30 mouse cellular contexts compared by ENCODE assay signal in the genomic region with DNA sequence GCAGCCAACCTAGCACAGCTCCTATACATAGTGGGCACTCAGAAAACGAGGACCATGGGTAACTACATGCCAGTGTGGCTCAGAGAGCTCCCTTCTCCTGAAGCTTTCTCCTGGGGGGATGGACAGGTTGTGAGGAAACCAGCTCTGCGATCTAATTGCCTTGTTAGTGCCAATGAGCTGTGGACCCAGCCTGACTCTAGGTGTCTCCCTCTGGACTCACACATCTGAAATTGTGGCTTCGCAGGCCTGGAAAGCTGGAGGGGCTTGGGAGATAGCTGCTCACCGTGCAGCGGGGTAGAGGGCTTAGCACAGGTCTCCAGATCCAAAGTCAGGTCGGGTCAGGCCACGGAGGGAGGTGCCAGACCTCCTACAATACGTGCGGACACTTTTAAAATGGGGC. TPM values are rescaled to one million over a fixed set of nuclear protein-coding genes. Genes with fewer than 3 reads are reported as not detected.
A peak's percentile ranks its signal among the peaks of the same experiment; 100 is the strongest.
DNase-seq lines count a peak whose midpoint lies in the region; ATAC-seq and TF ChIP-seq lines count a peak whose summit lies in the region.
"Had no signal": no experiment of that assay in that cellular context is flagged by ENCODE, and none has a peak within 500 bp of the region (broad histone marks: within the 10 kb centered on the region; RNA-seq: fewer than 3 reads in every experiment).

No protein-coding gene starts in this region.

- no peak for ATAC-seq in forebrain, postnatal 0 days
- ATAC-seq in forebrain, embryonic 14.5 days: no peak
- no peak for ATAC-seq in heart, embryonic 15.5 days (replicated peaks; ENCODE audit: insufficient number of reproducible peaks, insufficient read depth, low FRiP score, low read depth)
- ATAC-seq in midbrain, embryonic 11.5 days (ENCODE audit: low FRiP score): no peak
- ATAC-seq in midbrain, embryonic 14.5 days (ENCODE audit: low FRiP score, low TSS enrichment): no peak
- ATAC-seq: forebrain, embryonic 16.5 days; intestine, embryonic 16.5 days; liver, embryonic 12.5 days; liver, postnatal 0 days; lung, postnatal 0 days had no signal

- no peak for TF ChIP-seq POLR2A in lung, adult 2 months (IDR thresholded peaks at IDR 0.05; ENCODE audit: borderline replicate concordance, extremely low read depth, low read depth, low read length)

- DNase-seq in forebrain, postnatal 0 days: no peak
- no peak for DNase-seq in forebrain, embryonic 14.5 days (ENCODE audit: low spot score)
- DNase-seq in heart, adult 18-20 months: no peak
- DNase-seq in midbrain, embryonic 11.5 days (ENCODE audit: low spot score, missing footprints): peak; percentile 64
- no peak for DNase-seq in midbrain, embryonic 14.5 days
- DNase-seq in lung, adult 2 months: no peak
- DNase-seq: adrenal gland, postnatal 25 days; B cell, adult 2 months; gastrocnemius, postnatal 14 days; heart, postnatal 36 days; kidney, adult 8-10 months; kidney, postnatal 4 days; layer of hippocampus, adult 9-11 months; liver, postnatal 0 days; lung, postnatal 4 days; retina, postnatal 1 day; right cerebral cortex, postnatal 14 days; thymus, postnatal 4 days had no signal

- H3K9me3 ChIP-seq in forebrain, postnatal 0 days (ENCODE audit: low read length): no peaks in the 10 kb centered on the region
- H3K9me3 ChIP-seq in forebrain, embryonic 14.5 days (replicated peaks; ENCODE audit: control insufficient read depth, low read length): no peaks in the 10 kb centered on the region
- no peaks in the 10 kb centered on the region for H3K9me3 ChIP-seq in heart, embryonic 15.5 days (replicated peaks)
- no peaks in the 10 kb centered on the region for H3K9me3 ChIP-seq in midbrain, embryonic 11.5 days (ENCODE audit: control insufficient read depth, low read length)
- H3K9me3 ChIP-seq in midbrain, embryonic 14.5 days (ENCODE audit: control insufficient read depth, low read length): no peaks in the 10 kb centered on the region
- H3K9me3 ChIP-seq: embryonic facial prominence, embryonic 13.5 days; forebrain, embryonic 10.5 days; hindbrain, embryonic 13.5 days; liver, embryonic 12.5 days; midbrain, embryonic 12.5 days; neural tube, embryonic 15.5 days had no signal

- H3K4me2 ChIP-seq in forebrain, postnatal 0 days (ENCODE audit: low read depth): no peak overlapping the region
- H3K4me2 ChIP-seq in forebrain, embryonic 14.5 days (ENCODE audit: low read length): no peak overlapping the region
- 0 out of 2 replicates have a peak overlapping the region, but pooled peaks have one; percentile 28 for H3K4me2 ChIP-seq in heart, embryonic 15.5 days
- H3K4me2 ChIP-seq in midbrain, embryonic 11.5 days: no peak overlapping the region
- H3K4me2 ChIP-seq in midbrain, embryonic 14.5 days (ENCODE audit: low read length): no peak overlapping the region
- H3K4me2 ChIP-seq: embryonic facial prominence, embryonic 13.5 days; heart, embryonic 11.5 days; hindbrain, embryonic 13.5 days; liver, embryonic 12.5 days; midbrain, embryonic 12.5 days; neural tube, embryonic 15.5 days had no signal

- no peak overlapping the region for H3K27ac ChIP-seq in forebrain, postnatal 0 days (ENCODE audit: low read depth, low read length)
- H3K27ac ChIP-seq in forebrain, embryonic 14.5 days (ENCODE audit: low read depth, low read length): no peak overlapping the region
- H3K27ac ChIP-seq in heart, embryonic 15.5 days: 0 out of 2 replicates have a peak overlapping the region, but pooled peaks have one; percentile 18
- no peak overlapping the region for H3K27ac ChIP-seq in midbrain, embryonic 11.5 days (ENCODE audit: low read depth, low read length)
- H3K27ac ChIP-seq in midbrain, embryonic 14.5 days (replicated peaks; ENCODE audit: low read depth, low read length): no peak overlapping the region
- H3K27ac ChIP-seq: embryonic facial prominence, embryonic 13.5 days; forebrain, embryonic 10.5 days; hindbrain, embryonic 13.5 days; kidney, postnatal 0 days; liver, embryonic 12.5 days; midbrain, embryonic 12.5 days; neural tube, embryonic 15.5 days had no signal

- 70% methylated on average over 9 of the region's 9 CpGs for WGBS in forebrain, postnatal 0 days
- WGBS in forebrain, embryonic 14.5 days: 80% methylated on average over 9 of the region's 9 CpGs
- 39% methylated on average over 9 of the region's 9 CpGs for WGBS in heart, embryonic 15.5 days
- WGBS in midbrain, embryonic 11.5 days: 69% methylated on average over 9 of the region's 9 CpGs
- WGBS in midbrain, embryonic 14.5 days: 63% methylated on average over 9 of the region's 9 CpGs
- WGBS in lung, adult 2 months: 66% methylated on average over 9 of the region's 9 CpGs

- no peaks in the 10 kb centered on the region for H3K27me3 ChIP-seq in forebrain, postnatal 0 days (ENCODE audit: insufficient read depth, low read length)
- H3K27me3 ChIP-seq in forebrain, embryonic 14.5 days (replicated peaks; ENCODE audit: control insufficient read depth, insufficient read depth, low read length): no peaks in the 10 kb centered on the region
- no peaks in the 10 kb centered on the region for H3K27me3 ChIP-seq in heart, embryonic 15.5 days
- H3K27me3 ChIP-seq in midbrain, embryonic 11.5 days (ENCODE audit: control insufficient read depth, insufficient read depth, low read length): no peaks in the 10 kb centered on the region
- H3K27me3 ChIP-seq in midbrain, embryonic 14.5 days (ENCODE audit: control insufficient read depth, insufficient read depth, low read length): no peaks in the 10 kb centered on the region
- H3K27me3 ChIP-seq: neural tube, embryonic 15.5 days had no signal

- no peak overlapping the region for H3K4me3 ChIP-seq in forebrain, postnatal 0 days (ENCODE audit: low read depth, low read length)
- no peak overlapping the region for H3K4me3 ChIP-seq in forebrain, embryonic 14.5 days (ENCODE audit: low read depth, low read length)
- H3K4me3 ChIP-seq in heart, embryonic 15.5 days: no peak overlapping the region
- no peak overlapping the region for H3K4me3 ChIP-seq in midbrain, embryonic 11.5 days (ENCODE audit: low read depth, low read length)
- H3K4me3 ChIP-seq in midbrain, embryonic 14.5 days (replicated peaks; ENCODE audit: low read depth, low read length): no peak overlapping the region
- H3K4me3 ChIP-seq in lung, adult 2 months (replicated peaks; ENCODE audit: extremely low read depth, low read depth, low read length): no peak overlapping the region
- H3K4me3 ChIP-seq: embryonic facial prominence, embryonic 13.5 days; forebrain, embryonic 10.5 days; hindbrain, embryonic 13.5 days; liver, embryonic 12.5 days; midbrain, embryonic 12.5 days; neural tube, embryonic 15.5 days had no signal

- H3K9ac ChIP-seq in forebrain, postnatal 0 days: no peak overlapping the region
- H3K9ac ChIP-seq in forebrain, embryonic 14.5 days (ENCODE audit: low read length): no peak overlapping the region
- no peak overlapping the region; the same call in 1 of the 2 replicates for H3K9ac ChIP-seq in heart, embryonic 15.5 days
- H3K9ac ChIP-seq in midbrain, embryonic 11.5 days (ENCODE audit: low read length): no peak overlapping the region
- H3K9ac ChIP-seq in midbrain, embryonic 14.5 days (replicated peaks; ENCODE audit: low read length): no peak overlapping the region
- H3K9ac ChIP-seq: embryonic facial prominence, embryonic 13.5 days; hindbrain, embryonic 13.5 days; liver, embryonic 12.5 days; liver, postnatal 0 days; midbrain, embryonic 12.5 days; neural tube, embryonic 15.5 days had no signal

- TF ChIP-seq CTCF in forebrain, postnatal 0 days (IDR thresholded peaks at IDR 0.05; ENCODE audit: low read depth): 0 out of 2 replicates have a peak, but pooled peaks have one; percentile 5
- no peak for TF ChIP-seq CTCF in lung, adult 2 months (IDR thresholded peaks at IDR 0.05; ENCODE audit: insufficient read depth, low read length)

- no peaks in the 10 kb centered on the region for H3K36me3 ChIP-seq in forebrain, postnatal 0 days (ENCODE audit: insufficient read depth)
- H3K36me3 ChIP-seq in forebrain, embryonic 14.5 days (ENCODE audit: control insufficient read depth, insufficient read depth, low read length): no peaks in the 10 kb centered on the region
- no peaks in the 10 kb centered on the region for H3K36me3 ChIP-seq in heart, embryonic 15.5 days
- H3K36me3 ChIP-seq in midbrain, embryonic 11.5 days (ENCODE audit: control insufficient read depth, insufficient read depth, low read length): no peaks in the 10 kb centered on the region
- H3K36me3 ChIP-seq in midbrain, embryonic 14.5 days (ENCODE audit: control insufficient read depth, insufficient read depth, low read length): no peaks in the 10 kb centered on the region
- H3K36me3 ChIP-seq: embryonic facial prominence, embryonic 13.5 days; forebrain, embryonic 10.5 days; hindbrain, embryonic 13.5 days; liver, embryonic 12.5 days; midbrain, embryonic 12.5 days; neural tube, embryonic 15.5 days had no signal

- peaks cover 8% of the 10 kb centered on the region; the same call in 1 of the 2 replicates for H3K4me1 ChIP-seq in forebrain, postnatal 0 days (ENCODE audit: insufficient read depth)
- peaks cover 14% of the 10 kb centered on the region for H3K4me1 ChIP-seq in forebrain, embryonic 14.5 days (ENCODE audit: control insufficient read depth, insufficient read depth, low read length)
- H3K4me1 ChIP-seq in heart, embryonic 15.5 days (replicated peaks): peaks cover 58% of the 10 kb centered on the region
- peaks cover 10% of the 10 kb centered on the region for H3K4me1 ChIP-seq in midbrain, embryonic 11.5 days (ENCODE audit: control insufficient read depth, insufficient read depth, low read length)
- H3K4me1 ChIP-seq in midbrain, embryonic 14.5 days (ENCODE audit: control insufficient read depth, insufficient read depth, low read length): peaks cover 11% of the 10 kb centered on the region
- H3K4me1 ChIP-seq in lung, adult 2 months (ENCODE audit: control insufficient read depth, insufficient read depth, low read length): peaks cover 2% of the 10 kb centered on the region; the same call in 1 of the 2 replicates

RNA-seq across cellular contexts. Expression of a gene that starts 5.5 kb away (rescaled TPM):
- total RNA-seq in forebrain, postnatal 0 days (2014; rRNA removed): 94.1 and 118 TPM in 2 replicates
- 41.4 and 61.8 TPM in 2 replicates for polyA plus RNA-seq in forebrain, postnatal 0 days (2015; fragmentation: Nextera tagmentation; extraction: Ambion mirVana)
- polyA plus RNA-seq in forebrain, embryonic 14.5 days (2014; fragmentation: Nextera tagmentation; extraction: Ambion mirVana): 24.8 and 31.0 TPM in 2 replicates
- polyA plus RNA-seq in heart, embryonic 15.5 days (2015; fragmentation: Nextera tagmentation; extraction: Ambion mirVana): 13.8 and 20.1 TPM in 2 replicates
- 10 to 100 TPM; 27.5 to 29.4 TPM for total RNA-seq in heart, adult 18-20 months (2021)
- 16.0 and 17.9 TPM in 2 replicates for polyA plus RNA-seq in midbrain, embryonic 11.5 days (2014; fragmentation: Nextera tagmentation; extraction: Ambion mirVana)
- 28.3 and 35.7 TPM in 2 replicates for polyA plus RNA-seq in midbrain, embryonic 14.5 days (2014; fragmentation: Nextera tagmentation; extraction: Ambion mirVana)
- 78.2 and 94.2 TPM in 2 replicates for polyA plus RNA-seq in lung, adult 2 months (2012; rRNA removed)
